Mouse (Mus musculus) heart, postnatal 0 days (tissue): ENCODE results near the gene Fam208a.

Experiments
- CTCF ChIP-seq: IDR thresholded peaks from 2 replicates; pipeline ENCODE4 v1.5.1; 2016; ENCODE audit warnings: antibody characterized with exemption, control low read depth, low read depth
- EP300 ChIP-seq: IDR thresholded peaks from 2 replicates; pipeline ENCODE4 v1.6.1; 2016; ENCODE audit warnings: antibody characterized with exemption, low read depth

- TF ChIP-seq EP300 (no peak), CTCF (no peak)
These were observed 23.2 kb upstream of the Fam208a start for GRCm38 (mm10) chr14:27405452-27405851.
